Mouse (Mus musculus) forebrain, embryonic 11.5 days (tissue): ENCODE measurements around the gene Ubn1. TPM values are rescaled to one million over a fixed set of nuclear protein-coding genes. Genes with fewer than 3 reads are reported as not detected.
A peak's percentile ranks its signal among the peaks of the same experiment; 100 is the strongest.

ENCODE experiments used
- ATAC-seq: fragments of 200-750 bp; cut with Nextera tagmentation; replicated peaks from 2 replicates; pipeline ENCODE4 v1.8.0; 2017; ENCODE audit warnings: moderate TSS enrichment; ENCODE audit not compliant: low FRiP score
- DNase-seq: peaks from one replicate; pipeline ENCODE4 v3.0.0-alpha.2; 2017; ENCODE audit warnings: low spot score
- H3K27ac ChIP-seq: fragments of 300-500 bp; sonication (generic); 2 replicates; pipeline ENCODE4 v1.5.1; 2014; ENCODE audit warnings: low read depth, low read length
- H3K27me3 ChIP-seq: fragments of 300-500 bp; sonication (generic); 2 replicates; pipeline ENCODE4 v1.6.1; 2014; ENCODE audit warnings: mild to moderate bottlenecking, low read length, mixed read lengths; ENCODE audit not compliant: control insufficient read depth, insufficient read depth
- H3K36me3 ChIP-seq: fragments of 300-500 bp; sonication (generic); 2 replicates; pipeline ENCODE4 v1.6.1; 2014; ENCODE audit warnings: mild to moderate bottlenecking, low read length, moderate library complexity, mixed read lengths; ENCODE audit not compliant: control insufficient read depth, insufficient read depth
- H3K4me1 ChIP-seq: fragments of 300-500 bp; sonication (generic); replicated peaks from 2 replicates; pipeline ENCODE4 v1.6.1; 2014; ENCODE audit warnings: low read length, mixed read lengths; ENCODE audit not compliant: control insufficient read depth, insufficient read depth
- H3K4me2 ChIP-seq: fragments of 300-500 bp; sonication (generic); 2 replicates; pipeline ENCODE4 v1.6.1; 2014; ENCODE audit warnings: low read depth, mild to moderate bottlenecking, low read length, moderate library complexity, mixed read lengths; ENCODE audit not compliant: severe bottlenecking
- H3K4me3 ChIP-seq: fragments of 300-500 bp; sonication (generic); 2 replicates; pipeline ENCODE4 v1.5.1; 2014; ENCODE audit warnings: low read depth, low read length
- H3K9ac ChIP-seq: fragments of 300-500 bp; sonication (generic); 2 replicates; pipeline ENCODE4 v1.6.1; 2014; ENCODE audit warnings: low read length
- H3K9me3 ChIP-seq: fragments of 300-500 bp; sonication (generic); 2 replicates; pipeline ENCODE4 v1.6.1; 2016; ENCODE audit warnings: low read length, mixed read lengths; ENCODE audit not compliant: control insufficient read depth
- WGBS: fragments of 180-500 bp; shearing (Covaris S2); extraction: QIAGEN DNeasy Blood & Tissue Kit; methylation state at CpG from one replicate; pipeline ENCODE4 v1.1.7; 2014; 5-methylcytosine and 5-hydroxymethylcytosine counted together
- polyA plus RNA-seq: library from polyadenylated mRNA; unstranded; fragments of >200 nt; fragmentation: Nextera tagmentation; extraction: Ambion mirVana; gene quantifications from 2 replicates; pipeline ENCODE4 v1.2.1, GENCODE M21; 2014

Gene Ubn1
- polyA plus RNA-seq, 1 experiment from 2014 or later: 25.4 TPM

GRCm38 (mm10) chr16:5050251-5051110 lies 624 bp downstream of the Ubn1 start:
- H3K4me2 ChIP-seq: peak overlapping the region; percentile 90
- peak overlapping the region; percentile 85 for H3K9ac ChIP-seq
- H3K4me1 ChIP-seq: 0 out of 2 replicates have a peak, but pooled peaks cover 2% of the 10 kb centered on the region
- peak overlapping the region; percentile 98 for H3K4me3 ChIP-seq
- DNase-seq (peak; percentile 84), ATAC-seq (peak; percentile 80)
- H3K27me3 ChIP-seq: no peaks in the 10 kb centered on the region
- H3K36me3 ChIP-seq: peaks cover 10% of the 10 kb centered on the region; the same call in 1 of the 2 replicates
- WGBS: under 1% methylated on average over 77 of the region's 78 CpGs
- no peaks in the 10 kb centered on the region for H3K9me3 ChIP-seq
- peak overlapping the region; percentile 90 for H3K27ac ChIP-seq

GRCm38 (mm10) chr16:5058114-5058513 lies 8.3 kb downstream of the Ubn1 start:
- ATAC-seq (no peak), DNase-seq (no peak)
- Histone ChIP-seq H3K27ac (no peak overlapping the region), H3K27me3 (no peaks in the 10 kb centered on the region), H3K4me2 (no peak overlapping the region), H3K9me3 (no peaks in the 10 kb centered on the region), H3K36me3 (peaks cover 3% of the 10 kb centered on the region; the same call in 1 of the 2 replicates), H3K4me1 (no peaks in the 10 kb centered on the region), H3K9ac (no peak overlapping the region), H3K4me3 (no peak overlapping the region)
- 89% methylated on average over 1 of the region's 1 CpGs for WGBS

GRCm38 (mm10) chr16:5063472-5063871 lies 13.6 kb downstream of the Ubn1 start:
- no peak for DNase-seq
- H3K4me3 ChIP-seq: no peak overlapping the region
- no peaks in the 10 kb centered on the region for H3K4me1 ChIP-seq
- no peaks in the 10 kb centered on the region for H3K9me3 ChIP-seq
- H3K4me2 ChIP-seq: no peak overlapping the region
- H3K27me3 ChIP-seq: no peaks in the 10 kb centered on the region
- no peak overlapping the region for H3K27ac ChIP-seq
- 95% methylated on average over 4 of the region's 4 CpGs for WGBS
- no peak overlapping the region for H3K9ac ChIP-seq
- peaks cover 7% of the 10 kb centered on the region; the same call in 1 of the 2 replicates for H3K36me3 ChIP-seq
- no peak for ATAC-seq

- Histone ChIP-seq H3K36me3 (peaks cover 14% of the 10 kb centered on the region; the same call in 1 of the 2 replicates), H3K4me2 (no peak overlapping the region), H3K9ac (no peak overlapping the region), H3K27me3 (no peaks in the 10 kb centered on the region), H3K4me3 (no peak overlapping the region), H3K9me3 (no peaks in the 10 kb centered on the region), H3K27ac (no peak overlapping the region), H3K4me1 (no peaks in the 10 kb centered on the region)
- WGBS: 98% methylated on average over 3 of the region's 3 CpGs
- no peak for DNase-seq
- no peak for ATAC-seq
Observed at GRCm38 (mm10) chr16:5070321-5070720, 20.5 kb downstream of the Ubn1 start.

GRCm38 (mm10) chr16:5071974-5072373 lies 22.1 kb downstream of the Ubn1 start:
- no peak overlapping the region for H3K4me2 ChIP-seq
- H3K27me3 ChIP-seq: no peaks in the 10 kb centered on the region
- ATAC-seq (no peak), DNase-seq (no peak)
- peaks cover 16% of the 10 kb centered on the region; the same call in 1 of the 2 replicates for H3K36me3 ChIP-seq
- 93% methylated on average over 7 of the region's 7 CpGs for WGBS
- H3K27ac ChIP-seq: no peak overlapping the region
- H3K4me3 ChIP-seq: no peak overlapping the region
- no peaks in the 10 kb centered on the region for H3K9me3 ChIP-seq
- no peaks in the 10 kb centered on the region for H3K4me1 ChIP-seq
- H3K9ac ChIP-seq: no peak overlapping the region

- no peak overlapping the region for H3K9ac ChIP-seq
Observed at GRCm38 (mm10) chr16:5074341-5074740, 24.5 kb downstream of the Ubn1 start.

GRCm38 (mm10) chr16:5085196-5085595 lies 35.3 kb downstream of the Ubn1 start:
- Histone ChIP-seq H3K4me1 (no peaks in the 10 kb centered on the region), H3K9me3 (no peaks in the 10 kb centered on the region), H3K27me3 (no peaks in the 10 kb centered on the region), H3K36me3 (peaks cover 6% of the 10 kb centered on the region; the same call in 1 of the 2 replicates), H3K4me3 (no peak overlapping the region), H3K4me2 (no peak overlapping the region), H3K9ac (no peak overlapping the region), H3K27ac (no peak overlapping the region)
- DNase-seq: no peak
- ATAC-seq: no peak
- WGBS: 94% methylated on average over 4 of the region's 4 CpGs

More at GRCm38 (mm10) chr16:5074341-5074740, 24.5 kb downstream of the Ubn1 start:
- no peaks in the 10 kb centered on the region for H3K9me3 ChIP-seq
- no peak overlapping the region for H3K4me3 ChIP-seq
- no peaks in the 10 kb centered on the region for H3K27me3 ChIP-seq
- H3K4me2 ChIP-seq: no peak overlapping the region
- H3K4me1 ChIP-seq: no peaks in the 10 kb centered on the region
- WGBS: 90% methylated on average over 5 of the region's 5 CpGs
- H3K27ac ChIP-seq: no peak overlapping the region
- DNase-seq: no peak
- peaks cover 23% of the 10 kb centered on the region for H3K36me3 ChIP-seq
- ATAC-seq: no peak

- H3K9me3 ChIP-seq: no peaks in the 10 kb centered on the region
- no peak overlapping the region for H3K4me3 ChIP-seq
- no peak overlapping the region for H3K9ac ChIP-seq
- no peak overlapping the region for H3K4me2 ChIP-seq
- peaks cover 6% of the 10 kb centered on the region; the same call in 1 of the 2 replicates for H3K36me3 ChIP-seq
- no peaks in the 10 kb centered on the region for H3K27me3 ChIP-seq
- H3K4me1 ChIP-seq: no peaks in the 10 kb centered on the region
- no peak for ATAC-seq
- H3K27ac ChIP-seq: no peak overlapping the region
- WGBS: 96% methylated on average over 2 of the region's 2 CpGs
- DNase-seq: no peak
Observed at GRCm38 (mm10) chr16:5086179-5086578, 36.3 kb downstream of the Ubn1 start.
